Mouse (Mus musculus): Measurements from ENCODE around the gene Sdccag8.

DNA sequence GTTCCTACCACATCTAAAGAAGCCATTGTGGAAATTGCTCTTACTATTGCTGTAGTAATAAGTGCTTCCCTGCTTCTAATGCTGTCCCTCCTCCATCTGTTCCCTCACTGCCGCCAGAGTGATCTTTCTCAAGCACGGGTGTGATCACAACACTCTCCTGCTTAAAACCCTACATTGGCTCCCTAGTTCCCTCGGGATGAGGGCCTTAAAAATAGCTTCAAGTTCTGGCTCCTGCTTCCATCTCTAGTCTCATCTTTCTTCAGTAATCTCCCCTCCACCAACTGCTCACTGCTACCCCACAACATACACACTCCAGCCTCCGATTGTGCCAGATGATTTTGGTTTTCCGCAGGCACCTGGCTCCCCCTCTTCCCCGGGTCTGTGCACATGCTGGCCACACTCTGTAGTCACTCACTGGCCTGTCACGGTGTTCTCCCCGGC, 125.5 kb downstream of the Sdccag8 start:
- TF ChIP-seq CTCF (IDR thresholded peaks at IDR 0.05; ENCODE audit: low read depth) = no peak
- TF ChIP-seq EP300 (IDR thresholded peaks at IDR 0.05; ENCODE audit: low read depth) = no peak

Data from heart, postnatal 0 days (tissue).